Mouse (Mus musculus) bone marrow macrophage, adult 2 months (primary cell): ENCODE data around the gene Slc25a15. TPM values are rescaled to one million over a fixed set of nuclear protein-coding genes. Genes with fewer than 3 reads are reported as not detected.

Source experiments
- H3K27ac ChIP-seq: 2 replicates; pipeline ENCODE4 v1.5.1; 2012; ENCODE audit warnings: low read depth, low read length; ENCODE audit not compliant: insufficient read depth
- H3K4me1 ChIP-seq: 2 replicates; pipeline ENCODE4 v1.6.1; 2012; ENCODE audit warnings: low read length; ENCODE audit not compliant: control insufficient read depth, insufficient read depth
- H3K4me3 ChIP-seq: 2 replicates; pipeline ENCODE4 v1.5.1; 2012; ENCODE audit warnings: mild to moderate bottlenecking, low read length, moderate library complexity; ENCODE audit not compliant: insufficient read depth
- CTCF ChIP-seq: IDR thresholded peaks from 2 replicates; pipeline ENCODE4 v1.5.1; 2012; ENCODE audit warnings: low read depth, mild to moderate bottlenecking, low read length, moderate library complexity
- POLR2A ChIP-seq: IDR thresholded peaks from 2 replicates; pipeline ENCODE4 v1.6.1; 2012; ENCODE audit warnings: mild to moderate bottlenecking, low read depth, low read length, borderline replicate concordance
- polyA plus RNA-seq: library from polyadenylated mRNA; stranded (reverse); fragments of >200 nt; gene quantifications from 2 replicates; pipeline ENCODE4 v1.2.4, GENCODE M21; 2012; ENCODE audit not compliant: missing spikeins, insufficient read depth, insufficient read length

Slc25a15 gene
- polyA plus RNA-seq, result 4.5 and 5.0 TPM in 2 replicates

- Histone ChIP-seq H3K27ac (no peak within 1 kb of the TSS; the same call in 1 of the 2 replicates), H3K4me3 (peak within 1 kb of the TSS; percentile 99), H3K4me1 (peaks cover 4% of the 10 kb centered on the region)
- peak; percentile 97 for TF ChIP-seq POLR2A
- no peak for TF ChIP-seq CTCF
Observed at GRCm38 (mm10) chr8:22398142-22398951, at the start of gene Slc25a15. Gene Slc25a15, minus strand, starts transcription at chr8:22398597.

GRCm38 (mm10) chr8:22411971-22412370 lies 13.6 kb upstream of the Slc25a15 start:
- TF ChIP-seq CTCF, result no peak
- no peak for TF ChIP-seq POLR2A
- H3K27ac ChIP-seq, result no peak overlapping the region
- peak overlapping the region; percentile 91 for H3K4me3 ChIP-seq
- H3K4me1 ChIP-seq, result peaks cover 6% of the 10 kb centered on the region; the same call in 1 of the 2 replicates

- peaks cover 6% of the 10 kb centered on the region; the same call in 1 of the 2 replicates for H3K4me1 ChIP-seq
- H3K27ac ChIP-seq, result peak within 1 kb of the TSS; percentile 37; the same call in 1 of the 2 replicates
- TF ChIP-seq POLR2A (0 out of 2 replicates have a peak, but pooled peaks have one; percentile 75), CTCF (no peak)
- H3K4me3 ChIP-seq, result peak within 1 kb of the TSS; percentile 91
Observed at GRCm38 (mm10) chr8:22411282-22411702, 12.9 kb upstream of the Slc25a15 start, which contains the start of gene Mrps31. Gene Mrps31, plus strand, starts transcription at chr8:22411361.

GRCm38 (mm10) chr8:22410688-22411281 lies 12.4 kb upstream of the Slc25a15 start:
- TF ChIP-seq POLR2A (no peak), CTCF (no peak)
- Histone ChIP-seq H3K4me1 (peaks cover 9% of the 10 kb centered on the region), H3K4me3 (peak overlapping the region; percentile 91), H3K27ac (no peak overlapping the region)

GRCm38 (mm10) chr8:22405733-22406132 lies 7.3 kb upstream of the Slc25a15 start:
- no peak overlapping the region for H3K27ac ChIP-seq
- TF ChIP-seq CTCF (no peak), POLR2A (no peak)
- H3K4me3 ChIP-seq, result no peak overlapping the region
- H3K4me1 ChIP-seq, result peaks cover 8% of the 10 kb centered on the region

GRCm38 (mm10) chr8:22403235-22403634 lies 4.8 kb upstream of the Slc25a15 start:
- TF ChIP-seq CTCF (no peak), POLR2A (no peak)
- Histone ChIP-seq H3K4me3 (no peak overlapping the region), H3K27ac (no peak overlapping the region), H3K4me1 (peaks cover 6% of the 10 kb centered on the region)

- H3K4me3 ChIP-seq, result no peak overlapping the region
- peaks cover 5% of the 10 kb centered on the region for H3K4me1 ChIP-seq
- TF ChIP-seq CTCF (no peak), POLR2A (no peak)
- no peak overlapping the region for H3K27ac ChIP-seq
Observed at GRCm38 (mm10) chr8:22400593-22400992, 2.2 kb upstream of the Slc25a15 start.

GRCm38 (mm10) chr8:22399285-22399880 lies 986 bp upstream of the Slc25a15 start:
- Histone ChIP-seq H3K27ac (no peak overlapping the region), H3K4me3 (peak overlapping the region; percentile 99), H3K4me1 (peaks cover 4% of the 10 kb centered on the region)
- no peak for TF ChIP-seq POLR2A
- no peak for TF ChIP-seq CTCF

- H3K27ac ChIP-seq, result no peak overlapping the region; the same call in 1 of the 2 replicates
- H3K4me1 ChIP-seq, result peaks cover 4% of the 10 kb centered on the region
- H3K4me3 ChIP-seq, result peak overlapping the region; percentile 99
- no peak for TF ChIP-seq POLR2A
Observed at GRCm38 (mm10) chr8:22397811-22398141, 621 bp downstream of the Slc25a15 start.
